Mouse (Mus musculus): Measurements from ENCODE around the gene Bloc1s1. TPM values are rescaled to one million over a fixed set of nuclear protein-coding genes. Genes with fewer than 3 reads are reported as not detected.
A peak's percentile ranks its signal among the peaks of the same experiment; 100 is the strongest.

Gene Bloc1s1
- polyA plus RNA-seq, 1 experiment from 2014 or later = 314 TPM

- no peak for ATAC-seq (ENCODE audit: low read depth)
- WGBS = 31% methylated on average over 4 of the region's 4 CpGs
Measured at GRCm38 (mm10) chr10:128928356-128928755, 4.5 kb upstream of the Bloc1s1 start.

GRCm38 (mm10) chr10:128923013-128923691, 683 bp downstream of the Bloc1s1 start:
- ATAC-seq (ENCODE audit: low read depth) = peak; percentile 96
- no peaks in the 10 kb centered on the region for H3K9me3 ChIP-seq
- WGBS = under 1% methylated on average over 42 of the region's 42 CpGs
- H3K4me1 ChIP-seq (replicated peaks) = peaks cover 57% of the 10 kb centered on the region
- peak overlapping the region; percentile 86 for H3K4me3 ChIP-seq
- H3K36me3 ChIP-seq = peaks cover 6% of the 10 kb centered on the region; the same call in 1 of the 2 replicates
- peak overlapping the region; percentile 96 for H3K27ac ChIP-seq (replicated peaks)
- peak overlapping the region; percentile 89 for H3K9ac ChIP-seq
- H3K4me2 ChIP-seq = peak overlapping the region; percentile 80
- peaks cover 13% of the 10 kb centered on the region for H3K27me3 ChIP-seq

More at GRCm38 (mm10) chr10:128928356-128928755, 4.5 kb upstream of the Bloc1s1 start:
- Histone ChIP-seq H3K4me1 (replicated peaks) (peaks cover 15% of the 10 kb centered on the region), H3K27ac (replicated peaks) (no peak overlapping the region), H3K27me3 (peaks cover 59% of the 10 kb centered on the region), H3K9me3 (no peaks in the 10 kb centered on the region), H3K4me3 (no peak overlapping the region), H3K36me3 (no peaks in the 10 kb centered on the region), H3K4me2 (no peak overlapping the region), H3K9ac (peak overlapping the region; percentile 14; the same call in 1 of the 2 replicates)

- Histone ChIP-seq H3K9ac (peak within 1 kb of the TSS; percentile 89), H3K27ac (replicated peaks) (peak within 1 kb of the TSS; percentile 96), H3K9me3 (no peaks in the 10 kb centered on the region), H3K27me3 (peaks cover 9% of the 10 kb centered on the region), H3K4me2 (peak within 1 kb of the TSS; percentile 80), H3K4me3 (peak within 1 kb of the TSS; percentile 86), H3K36me3 (peaks cover 10% of the 10 kb centered on the region), H3K4me1 (replicated peaks) (peaks cover 57% of the 10 kb centered on the region)
- ATAC-seq (ENCODE audit: low read depth) = no peak
- WGBS = 17% methylated on average over 1 of the region's 1 CpGs
Measured at GRCm38 (mm10) chr10:128922822-128923012, 1.1 kb downstream of the Bloc1s1 start, which contains the start of gene Rdh5. Gene Rdh5 (minus strand): TSS chr10:128922888.

GRCm38 (mm10) chr10:128921883-128922821, 1.7 kb downstream of the Bloc1s1 start:
- peaks cover 4% of the 10 kb centered on the region; the same call in 1 of the 2 replicates for H3K27me3 ChIP-seq
- 0 out of 2 replicates have a peak, but pooled peaks have one; percentile 2 for ATAC-seq (ENCODE audit: low read depth)
- peak overlapping the region; percentile 96 for H3K27ac ChIP-seq (replicated peaks)
- H3K4me3 ChIP-seq = peak overlapping the region; percentile 86
- no peaks in the 10 kb centered on the region for H3K9me3 ChIP-seq
- peaks cover 16% of the 10 kb centered on the region for H3K36me3 ChIP-seq
- peak overlapping the region; percentile 89 for H3K9ac ChIP-seq
- peaks cover 57% of the 10 kb centered on the region for H3K4me1 ChIP-seq (replicated peaks)
- peak overlapping the region; percentile 80 for H3K4me2 ChIP-seq
- WGBS = 73% methylated on average over 16 of the region's 16 CpGs

- H3K27me3 ChIP-seq = no peaks in the 10 kb centered on the region
- peaks cover 57% of the 10 kb centered on the region for H3K4me1 ChIP-seq (replicated peaks)
- ATAC-seq (ENCODE audit: low read depth) = no peak
- no peak overlapping the region for H3K27ac ChIP-seq (replicated peaks)
- no peak overlapping the region for H3K9ac ChIP-seq
- no peaks in the 10 kb centered on the region for H3K9me3 ChIP-seq
- H3K4me2 ChIP-seq = no peak overlapping the region
- 77% methylated on average over 1 of the region's 1 CpGs for WGBS
- no peak overlapping the region for H3K4me3 ChIP-seq
- peaks cover 22% of the 10 kb centered on the region for H3K36me3 ChIP-seq
Measured at GRCm38 (mm10) chr10:128921251-128921650, 2.6 kb downstream of the Bloc1s1 start.

- H3K4me1 ChIP-seq (replicated peaks) = peaks cover 57% of the 10 kb centered on the region
- H3K9me3 ChIP-seq = no peaks in the 10 kb centered on the region
- H3K4me2 ChIP-seq = no peak overlapping the region
- H3K4me3 ChIP-seq = no peak overlapping the region
- no peaks in the 10 kb centered on the region for H3K27me3 ChIP-seq
- H3K9ac ChIP-seq = no peak overlapping the region
- 87% methylated on average over 3 of the region's 3 CpGs for WGBS
- peaks cover 25% of the 10 kb centered on the region for H3K36me3 ChIP-seq
- no peak for ATAC-seq (ENCODE audit: low read depth)
- no peak overlapping the region for H3K27ac ChIP-seq (replicated peaks)
Measured at GRCm38 (mm10) chr10:128920736-128921161, 3.1 kb downstream of the Bloc1s1 start.

GRCm38 (mm10) chr10:128919966-128920365, 3.9 kb downstream of the Bloc1s1 start:
- Histone ChIP-seq H3K9me3 (no peaks in the 10 kb centered on the region), H3K4me3 (no peak overlapping the region), H3K9ac (peak overlapping the region; percentile 46; the same call in 1 of the 2 replicates), H3K4me1 (replicated peaks) (peaks cover 57% of the 10 kb centered on the region), H3K4me2 (no peak overlapping the region), H3K27me3 (no peaks in the 10 kb centered on the region), H3K27ac (replicated peaks) (peak overlapping the region; percentile 65), H3K36me3 (peaks cover 25% of the 10 kb centered on the region)
- 86% methylated on average over 7 of the region's 7 CpGs for WGBS
- ATAC-seq (ENCODE audit: low read depth) = no peak

- Histone ChIP-seq H3K9me3 (no peaks in the 10 kb centered on the region), H3K4me1 (replicated peaks) (peaks cover 56% of the 10 kb centered on the region), H3K27ac (replicated peaks) (peak overlapping the region; percentile 65), H3K4me3 (no peak overlapping the region), H3K9ac (no peak overlapping the region; the same call in 1 of the 2 replicates), H3K4me2 (no peak overlapping the region), H3K36me3 (peaks cover 25% of the 10 kb centered on the region), H3K27me3 (no peaks in the 10 kb centered on the region)
- ATAC-seq (ENCODE audit: low read depth) = no peak
- 22% methylated on average over 6 of the region's 6 CpGs for WGBS
Measured at GRCm38 (mm10) chr10:128919203-128919631, 4.6 kb downstream of the Bloc1s1 start.

GRCm38 (mm10) chr10:128918246-128918645, 5.6 kb downstream of the Bloc1s1 start:
- H3K4me2 ChIP-seq = no peak overlapping the region
- H3K9me3 ChIP-seq = no peaks in the 10 kb centered on the region
- H3K27me3 ChIP-seq = no peaks in the 10 kb centered on the region
- H3K27ac ChIP-seq (replicated peaks) = peak overlapping the region; percentile 65; the same call in 1 of the 2 replicates
- no peak overlapping the region for H3K4me3 ChIP-seq
- H3K4me1 ChIP-seq (replicated peaks) = peaks cover 55% of the 10 kb centered on the region
- ATAC-seq (ENCODE audit: low read depth) = no peak
- H3K9ac ChIP-seq = no peak overlapping the region
- peaks cover 25% of the 10 kb centered on the region for H3K36me3 ChIP-seq
- 76% methylated on average over 7 of the region's 7 CpGs for WGBS

- H3K4me1 ChIP-seq (replicated peaks) = peaks cover 55% of the 10 kb centered on the region
- no peaks in the 10 kb centered on the region for H3K9me3 ChIP-seq
- 90% methylated on average over 6 of the region's 6 CpGs for WGBS
- H3K36me3 ChIP-seq = peaks cover 25% of the 10 kb centered on the region
- no peaks in the 10 kb centered on the region for H3K27me3 ChIP-seq
- ATAC-seq (ENCODE audit: low read depth) = no peak
- H3K27ac ChIP-seq (replicated peaks) = no peak overlapping the region
- no peak overlapping the region for H3K9ac ChIP-seq
- no peak overlapping the region for H3K4me3 ChIP-seq
- no peak overlapping the region for H3K4me2 ChIP-seq
Measured at GRCm38 (mm10) chr10:128917400-128917799, 6.4 kb downstream of the Bloc1s1 start.

- no peak overlapping the region for H3K9ac ChIP-seq
- no peak overlapping the region for H3K4me2 ChIP-seq
- peaks cover 48% of the 10 kb centered on the region for H3K4me1 ChIP-seq (replicated peaks)
- peaks cover 25% of the 10 kb centered on the region for H3K36me3 ChIP-seq
- no peak for ATAC-seq (ENCODE audit: low read depth)
- H3K27ac ChIP-seq (replicated peaks) = no peak overlapping the region
- H3K4me3 ChIP-seq = no peak overlapping the region
- 97% methylated on average over 3 of the region's 3 CpGs for WGBS
- no peaks in the 10 kb centered on the region for H3K9me3 ChIP-seq
- no peaks in the 10 kb centered on the region for H3K27me3 ChIP-seq
Measured at GRCm38 (mm10) chr10:128916665-128917064, 7.2 kb downstream of the Bloc1s1 start.

GRCm38 (mm10) chr10:128915550-128915949, 8.3 kb downstream of the Bloc1s1 start:
- no peak overlapping the region for H3K4me3 ChIP-seq
- 93% methylated on average over 2 of the region's 2 CpGs for WGBS
- no peaks in the 10 kb centered on the region for H3K9me3 ChIP-seq
- H3K4me2 ChIP-seq = no peak overlapping the region
- no peak overlapping the region for H3K9ac ChIP-seq
- peaks cover 48% of the 10 kb centered on the region for H3K4me1 ChIP-seq (replicated peaks)
- ATAC-seq (ENCODE audit: low read depth) = no peak
- H3K27me3 ChIP-seq = no peaks in the 10 kb centered on the region
- no peak overlapping the region for H3K27ac ChIP-seq (replicated peaks)
- peaks cover 25% of the 10 kb centered on the region for H3K36me3 ChIP-seq
